Mouse (Mus musculus) spleen, postnatal 4 days (tissue): ENCODE measurements around the gene Gm12248.
A peak's percentile ranks its signal among the peaks of the same experiment; 100 is the strongest.

Experiments used
- DNase-seq, 2 experiments: peaks; one replicate each; pipeline ENCODE4 v3.0.0; 2022; ENCODE audit warnings: low spot score in 2 of 2

The Gm12248 gene

DNA sequence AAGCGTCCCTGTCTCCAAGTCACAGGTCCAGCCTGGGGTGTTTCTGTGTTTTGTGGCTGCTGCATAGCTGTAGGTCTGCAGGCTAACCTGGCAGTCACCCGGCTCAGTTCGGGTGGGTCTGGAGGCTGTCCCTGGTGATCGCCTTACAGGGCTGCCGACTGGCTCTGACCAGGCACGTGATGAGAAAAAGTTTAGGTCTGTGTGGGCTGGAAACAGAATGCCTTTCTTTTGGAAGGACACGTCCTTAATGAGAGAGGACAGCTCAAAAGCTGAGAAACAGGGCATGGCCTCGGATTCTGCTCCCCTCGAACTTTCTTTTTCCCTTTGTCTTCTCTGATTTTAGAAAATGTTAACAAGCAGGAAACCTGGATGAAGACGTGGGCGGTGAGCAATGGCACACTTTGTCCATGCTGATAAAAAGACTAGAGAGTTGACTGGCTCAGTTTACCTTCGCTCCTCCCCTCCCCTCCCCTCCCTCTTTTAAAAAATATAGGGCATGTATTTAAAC, at the start of gene Gm12248:
TSS of gene Gm12248 (minus strand) at position 114 of the 508 bp plus-strand sequence.
- DNase-seq = no peak

DNA sequence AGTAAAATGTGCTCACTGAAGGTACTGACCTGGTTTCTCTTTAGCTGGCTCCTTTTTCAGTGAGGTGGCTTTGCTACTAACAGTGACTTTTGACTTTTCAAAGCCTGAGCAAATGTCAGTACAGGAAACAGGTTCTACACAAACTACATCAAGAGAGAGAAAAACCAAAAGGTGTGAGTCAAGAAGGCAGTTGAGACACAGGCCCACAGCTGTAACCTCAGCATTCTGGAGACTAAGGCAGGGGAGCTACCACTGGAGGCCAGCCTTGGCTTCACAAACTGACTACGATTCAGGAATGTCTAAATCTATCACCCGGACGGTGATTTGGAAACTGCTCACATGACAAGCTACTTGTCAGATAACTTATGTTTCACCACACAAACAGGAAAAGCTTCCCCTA, 46.5 kb upstream of the Gm12248 start:
- no peak for DNase-seq

DNA sequence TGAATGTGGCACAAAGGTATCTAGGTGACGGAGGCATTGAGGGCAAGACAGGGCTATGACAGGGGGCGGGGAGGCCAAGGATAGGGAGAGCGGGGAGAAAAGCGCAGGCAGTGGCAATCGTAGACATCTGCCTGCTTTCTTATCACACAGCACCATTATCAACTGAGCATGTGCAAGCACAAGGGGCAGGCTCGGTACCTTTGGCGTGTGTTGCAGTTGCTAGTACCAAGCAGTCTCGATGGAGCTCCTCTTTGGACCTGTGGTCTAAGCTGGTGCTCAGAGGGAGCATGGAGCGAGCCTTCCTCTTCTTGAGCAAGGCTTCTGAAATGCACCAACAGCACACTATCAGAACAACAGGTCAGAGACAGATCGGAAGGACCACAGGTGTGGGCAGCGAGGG, 45.9 kb upstream of the Gm12248 start:
- DNase-seq = no peak

DNA sequence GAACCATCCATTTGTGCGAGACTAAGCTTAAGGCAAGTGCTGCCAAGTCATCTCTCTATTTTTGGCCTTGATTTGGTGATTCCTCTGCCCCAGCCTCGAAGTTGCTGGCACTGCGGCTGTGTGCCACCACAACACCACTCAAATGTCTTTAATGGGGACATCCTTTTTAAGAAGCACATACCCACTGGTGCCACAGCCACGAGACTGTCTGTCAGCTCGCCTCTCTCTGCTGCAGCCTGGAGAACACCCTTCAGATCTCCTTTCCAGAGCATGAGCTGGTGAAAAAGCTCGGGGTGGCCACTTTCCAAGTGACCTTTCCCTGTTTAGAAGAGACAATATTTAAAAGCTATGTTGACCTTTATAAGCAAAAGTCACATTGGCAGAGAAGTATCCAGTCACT, 43.7 kb upstream of the Gm12248 start:
- DNase-seq = no peak

DNA sequence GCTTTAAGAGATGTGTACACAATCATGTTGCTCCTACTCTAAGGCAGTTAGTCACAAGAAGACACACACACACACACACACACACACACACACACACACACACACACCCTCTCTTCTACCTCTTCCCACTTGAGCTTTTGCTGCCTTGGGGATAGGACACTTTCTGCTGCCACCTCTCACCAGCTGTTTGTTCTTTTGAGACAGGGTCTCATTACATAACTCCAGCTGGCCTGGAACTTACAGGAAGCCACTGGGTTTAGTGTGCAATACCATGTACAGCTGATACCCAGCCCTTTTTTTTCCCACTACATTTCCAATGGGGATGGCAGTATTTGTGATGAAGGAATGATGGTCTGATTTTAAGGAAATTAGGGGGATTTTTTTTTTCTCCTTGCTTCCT, 42.4 kb upstream of the Gm12248 start:
- no peak for DNase-seq

DNA sequence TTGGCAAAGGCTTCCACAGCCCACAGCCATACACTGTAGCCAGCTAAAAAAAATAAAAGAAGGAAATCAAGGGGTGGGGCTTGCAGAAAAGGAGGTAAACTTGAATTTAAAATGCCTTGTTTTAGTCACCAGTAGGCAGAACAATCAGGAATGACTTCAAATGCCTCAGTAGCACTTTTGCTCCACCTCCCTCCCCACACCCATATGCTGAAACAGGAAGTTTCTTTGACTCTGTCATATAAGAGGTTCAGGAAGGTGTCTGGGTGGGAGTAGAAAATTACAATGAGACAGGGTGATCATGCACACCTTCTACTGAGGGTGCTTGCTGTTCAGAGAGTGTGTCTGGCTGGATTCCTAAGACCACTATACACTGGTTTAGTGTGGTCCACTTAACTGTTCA, 41.9 kb upstream of the Gm12248 start:
- DNase-seq = no peak

DNA sequence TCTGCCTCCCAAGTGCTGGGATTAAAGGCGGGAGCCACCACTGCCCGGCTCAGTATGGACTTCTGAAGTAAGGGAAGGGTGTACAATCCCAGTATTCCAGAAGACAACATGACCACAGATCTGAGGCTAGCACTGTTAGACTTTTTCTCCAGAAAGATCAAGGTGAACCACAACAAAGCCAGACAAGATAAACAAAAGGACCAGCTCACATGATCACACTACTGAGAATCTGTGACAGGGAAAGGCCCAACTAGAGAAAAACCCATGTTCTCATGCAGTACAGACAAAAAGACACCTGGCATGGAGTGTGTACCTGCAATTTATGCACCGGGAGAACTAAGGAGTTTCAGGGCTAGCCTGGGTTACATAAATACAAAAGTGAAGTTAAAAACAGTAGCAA, 39.1 kb upstream of the Gm12248 start:
- DNase-seq = no peak

DNA sequence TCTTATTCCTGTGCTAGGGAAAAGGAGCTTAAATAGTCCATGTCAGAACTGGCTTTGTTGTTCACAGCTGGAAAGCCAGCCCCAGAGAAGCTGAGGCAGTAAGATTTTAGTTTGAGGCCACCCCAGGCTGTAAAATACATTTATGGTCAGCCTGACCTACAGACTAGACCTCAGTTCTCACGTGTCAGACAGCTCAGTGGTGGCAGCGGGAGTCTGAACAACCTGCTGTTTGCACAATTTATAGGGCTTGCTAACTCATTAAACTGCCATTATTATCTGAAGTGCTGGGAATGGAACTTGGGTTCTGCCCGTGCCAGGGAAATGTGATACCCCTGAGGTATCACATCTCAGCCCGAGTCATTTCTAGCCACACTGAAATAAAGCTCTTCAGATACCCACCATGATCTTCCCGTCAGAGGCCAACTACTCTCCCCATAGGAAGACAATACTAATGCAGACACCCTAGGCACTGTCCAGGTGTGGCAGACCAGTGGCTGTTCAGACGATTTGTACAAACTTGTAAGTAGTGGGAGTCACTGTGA, 36.4 kb upstream of the Gm12248 start:
- no peak for DNase-seq

DNA sequence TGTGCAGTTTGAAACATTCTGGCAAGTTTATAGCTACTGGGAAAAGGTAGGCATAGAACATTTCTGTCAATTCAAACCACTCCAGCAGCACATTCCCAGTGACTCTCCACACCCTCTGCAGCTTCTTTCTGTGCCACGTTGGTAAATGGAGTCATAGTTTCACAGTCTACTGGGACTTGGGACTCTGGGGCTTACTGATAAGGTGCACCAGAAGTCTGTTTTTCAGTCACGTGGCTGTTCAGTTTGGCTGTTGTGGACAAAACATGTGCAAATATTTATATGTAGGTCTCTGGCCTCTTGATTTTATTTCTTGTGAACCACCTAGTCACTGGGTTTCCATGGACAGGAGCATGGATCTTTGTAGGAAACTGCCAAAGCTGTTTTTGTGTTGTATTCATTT, 34.6 kb upstream of the Gm12248 start:
- no peak for DNase-seq

DNA sequence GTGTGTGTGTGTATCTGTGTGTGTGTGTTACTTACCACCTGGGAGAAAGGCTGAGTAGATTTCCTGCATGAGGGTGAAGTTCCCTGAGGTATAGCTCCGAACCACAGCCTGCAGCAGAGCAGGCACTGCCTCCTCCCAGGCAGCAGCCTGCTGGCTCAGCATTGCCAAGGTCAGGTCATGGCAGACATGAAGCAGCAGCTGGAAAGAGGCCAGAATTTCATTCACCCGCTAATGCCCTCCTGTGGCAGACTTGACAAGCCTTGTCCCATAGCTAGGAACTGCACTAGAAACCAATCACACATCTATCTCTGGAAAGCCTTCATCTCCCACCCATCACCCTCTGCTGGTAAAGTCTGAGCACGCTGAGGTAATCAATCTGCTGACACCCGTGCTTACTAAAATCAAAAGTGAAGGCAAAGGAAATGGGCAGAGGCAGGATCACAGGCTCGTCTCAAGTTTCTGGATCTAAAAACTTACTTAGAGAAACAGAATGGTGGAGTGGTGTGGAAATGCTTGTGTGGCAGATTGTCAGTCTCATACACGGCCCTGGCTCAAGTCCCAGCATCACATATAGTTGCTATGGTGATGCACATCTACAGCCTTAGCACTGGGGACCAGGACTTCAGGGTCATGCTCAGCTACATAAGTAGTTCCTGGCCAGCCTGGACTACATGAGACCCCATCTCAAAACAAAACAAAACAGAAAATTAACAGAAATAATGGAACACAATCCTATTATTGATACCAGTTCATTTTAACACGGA, 33.6 kb upstream of the Gm12248 start:
- DNase-seq = peak in 1 of 2 experiments; percentile 37

DNA sequence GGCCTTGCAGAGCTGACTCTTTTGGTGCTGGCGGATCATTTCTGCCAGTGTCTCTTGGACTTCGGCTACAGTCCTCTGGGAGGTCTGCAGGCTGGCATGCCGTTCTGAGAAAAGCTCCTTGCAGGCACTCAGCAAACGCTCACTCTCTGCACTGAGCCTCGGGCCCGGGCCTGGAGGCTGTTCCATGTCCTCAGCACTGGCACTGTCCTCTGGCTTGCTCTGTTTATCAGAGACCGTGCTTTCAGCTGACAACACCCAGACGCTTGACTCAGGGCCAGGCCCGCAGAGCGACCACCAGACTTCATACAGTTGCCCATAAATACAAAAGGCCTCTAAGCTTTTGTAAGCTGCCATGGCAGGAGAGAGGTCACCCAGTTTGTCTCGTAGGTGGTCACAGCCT, 32.1 kb upstream of the Gm12248 start:
- DNase-seq = no peak

DNA sequence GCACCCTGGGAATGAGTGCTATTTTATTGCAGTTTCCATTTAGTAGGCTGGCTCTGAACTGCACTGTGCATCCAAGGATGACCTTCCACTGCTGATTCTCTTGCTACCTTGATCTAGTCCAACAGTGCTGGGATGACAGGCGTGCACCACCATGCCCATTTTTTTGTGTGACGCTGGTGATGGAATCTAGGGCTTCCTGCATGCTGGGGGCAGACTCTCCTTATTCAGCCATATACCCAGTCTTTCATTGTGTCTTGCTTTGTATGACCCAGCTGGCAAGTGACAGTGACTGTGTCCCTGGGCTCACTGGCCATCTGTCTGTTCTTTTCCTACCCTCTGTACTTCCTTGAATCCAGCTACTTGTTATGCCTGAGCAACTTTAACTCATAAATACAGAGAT, 30.8 kb upstream of the Gm12248 start:
- no peak for DNase-seq

DNA sequence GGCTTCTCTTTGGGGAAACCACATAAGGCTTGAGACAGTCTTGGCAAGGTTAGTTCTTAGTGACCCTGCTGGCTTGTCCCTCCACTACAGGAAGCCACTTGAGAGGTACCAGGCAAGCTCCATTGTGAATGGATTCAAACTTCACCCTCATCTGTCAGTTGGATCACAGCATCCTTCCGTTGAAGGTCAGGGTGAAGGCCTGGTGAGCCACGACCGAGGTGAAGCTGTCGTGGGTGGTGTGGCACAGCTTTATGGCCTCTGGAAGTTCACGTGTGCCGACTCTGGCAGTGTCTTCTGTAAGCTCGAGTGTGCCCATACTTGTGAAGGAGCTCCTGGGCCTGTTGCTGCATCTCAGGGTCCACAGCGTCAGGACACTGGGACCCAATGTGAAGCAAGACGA, 28.4 kb upstream of the Gm12248 start:
- no peak for DNase-seq

DNA sequence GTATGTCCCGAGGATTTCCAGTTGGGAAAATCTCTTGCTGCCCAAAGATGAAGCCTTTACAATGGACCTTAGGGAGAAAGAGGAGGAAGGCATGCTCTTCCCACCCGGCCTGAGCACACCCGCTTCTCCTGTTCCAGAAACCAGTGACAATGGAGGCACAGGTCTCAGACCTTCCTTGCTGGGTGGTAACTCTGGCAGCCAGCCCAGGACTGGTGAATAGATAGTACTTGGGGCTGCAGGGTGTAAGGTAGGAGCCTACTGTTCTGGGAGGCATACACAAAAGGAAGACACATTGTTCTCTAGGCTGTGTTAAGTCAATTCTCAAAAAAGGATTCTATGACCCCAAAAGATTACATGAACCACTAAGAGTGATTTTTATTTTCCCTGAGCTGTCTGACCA, 27.7 kb upstream of the Gm12248 start:
- no peak for DNase-seq

DNA sequence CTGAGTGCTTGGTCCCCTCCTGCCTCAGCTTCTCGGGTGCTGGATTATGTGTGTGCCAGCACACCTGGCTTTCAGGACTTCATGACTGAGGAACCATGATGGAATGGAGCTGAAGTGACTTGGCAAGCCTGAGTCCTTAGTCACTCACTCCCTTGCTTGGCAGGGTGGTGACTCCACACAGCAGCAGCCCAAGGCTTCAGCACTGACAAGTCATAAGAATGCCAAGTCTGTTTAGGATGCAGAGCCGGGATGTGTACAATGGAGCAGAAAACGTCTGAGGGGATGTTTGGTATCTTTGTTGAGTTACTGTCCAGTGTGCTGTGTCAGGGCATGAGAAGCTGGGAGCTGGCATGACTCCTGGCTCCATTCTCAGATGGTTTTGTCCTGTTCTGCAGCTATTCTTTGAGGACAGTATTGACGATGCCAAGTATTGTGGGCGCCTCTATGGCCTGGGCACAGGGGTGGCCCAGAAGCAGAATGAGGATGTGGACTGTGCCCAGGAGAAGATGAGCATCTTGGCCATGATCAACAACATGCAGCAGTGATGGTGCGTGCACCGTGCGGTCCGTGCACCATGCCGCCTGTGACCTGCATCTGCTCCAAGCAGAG, 24.2 kb upstream of the Gm12248 start:
- DNase-seq = no peak

DNA sequence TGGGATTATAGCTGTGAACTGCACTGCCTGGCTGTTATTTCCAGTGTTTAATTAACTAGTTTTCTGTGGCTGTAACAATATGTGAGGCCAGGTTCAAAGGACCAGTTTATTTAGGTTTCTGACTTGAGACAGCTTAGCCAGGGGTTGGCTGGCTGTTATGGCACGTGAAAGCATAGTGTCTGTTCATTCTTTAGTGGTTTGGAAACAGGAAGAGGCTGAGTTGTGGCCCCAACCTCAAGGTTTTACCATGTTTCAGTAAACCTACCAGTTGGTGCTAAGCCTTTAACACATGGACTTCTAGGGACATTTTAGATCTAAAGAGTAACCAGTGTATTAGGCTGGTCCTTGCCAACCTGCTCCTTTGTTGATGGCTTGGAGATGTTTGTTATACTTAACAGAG, 23.6 kb upstream of the Gm12248 start:
- no peak for DNase-seq

DNA sequence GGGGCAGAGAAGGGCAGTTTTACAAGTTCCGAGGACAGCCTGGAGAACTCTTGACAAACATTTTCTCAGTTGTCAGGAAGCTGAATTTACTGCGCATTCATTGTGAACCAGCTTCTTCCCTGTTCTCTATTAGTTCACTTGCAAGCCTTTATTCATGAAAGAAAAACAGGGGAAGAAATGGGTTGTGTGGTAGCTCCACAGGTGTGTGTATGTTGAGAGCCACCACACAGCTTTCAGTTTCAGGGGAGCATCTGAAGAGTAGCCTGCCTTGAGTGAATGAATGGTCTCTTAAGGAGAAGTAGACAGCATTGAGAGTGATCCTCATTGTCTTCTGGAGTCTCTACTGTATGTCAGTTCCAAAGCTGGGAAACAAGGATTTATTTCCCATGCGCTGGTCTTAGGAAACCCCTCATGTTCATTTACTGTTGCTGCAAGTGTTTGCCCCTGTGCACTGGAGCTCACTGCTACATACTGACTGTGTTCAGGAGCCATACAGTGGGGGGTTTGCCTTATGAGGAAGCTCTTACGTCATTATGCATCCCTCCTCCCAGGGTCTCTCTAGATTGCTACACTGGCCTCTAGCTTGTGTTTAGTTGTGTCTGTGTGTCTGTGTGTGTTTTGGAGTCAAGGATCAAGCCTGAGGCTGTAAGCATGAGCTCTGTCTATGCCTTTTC, 14.9 kb upstream of the Gm12248 start:
- DNase-seq = no peak

DNA sequence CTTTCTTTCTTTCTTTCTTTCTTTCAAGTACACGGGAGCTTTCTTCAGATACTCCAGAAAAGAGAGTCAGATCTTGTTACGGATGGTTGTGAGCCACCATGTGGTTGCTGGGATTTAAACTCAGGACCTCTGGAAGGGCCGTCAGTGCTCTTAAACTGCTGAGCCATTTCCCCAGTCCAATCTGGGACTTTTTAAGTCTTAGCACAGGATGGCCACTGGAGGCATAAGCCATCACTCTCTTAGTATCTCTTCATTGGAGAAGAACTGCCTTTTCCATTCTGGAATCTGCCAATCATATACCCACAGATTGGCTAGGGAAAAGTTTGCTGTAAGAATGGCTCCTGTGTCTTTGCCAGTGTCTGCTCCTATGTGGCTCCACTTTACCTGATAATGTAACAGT, 14.1 kb upstream of the Gm12248 start:
- no peak for DNase-seq

DNA sequence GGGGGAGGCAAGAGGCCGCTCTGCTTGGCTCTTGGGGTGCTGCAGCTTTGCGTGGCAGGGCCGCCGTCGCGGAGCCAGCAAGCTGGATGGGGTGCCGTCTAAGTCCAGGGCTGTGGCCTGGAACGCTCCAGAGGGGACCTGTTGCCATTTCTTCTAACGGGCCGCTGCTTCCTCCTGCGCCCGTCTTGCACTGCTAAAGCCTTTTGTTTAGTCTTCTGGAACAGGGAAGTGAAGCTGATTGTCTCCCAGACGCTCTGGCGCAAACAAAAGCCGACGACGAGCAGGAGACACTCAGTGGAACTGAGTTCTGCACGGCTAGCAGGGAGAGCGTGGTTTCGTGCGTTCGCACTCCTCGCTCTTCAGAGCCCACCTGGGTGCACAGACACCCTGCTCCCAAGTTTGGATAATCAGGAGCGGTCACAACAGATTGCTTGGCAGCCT, 11.4 kb upstream of the Gm12248 start:
- peak in 1 of 2 experiments; percentile 57 for DNase-seq

DNA sequence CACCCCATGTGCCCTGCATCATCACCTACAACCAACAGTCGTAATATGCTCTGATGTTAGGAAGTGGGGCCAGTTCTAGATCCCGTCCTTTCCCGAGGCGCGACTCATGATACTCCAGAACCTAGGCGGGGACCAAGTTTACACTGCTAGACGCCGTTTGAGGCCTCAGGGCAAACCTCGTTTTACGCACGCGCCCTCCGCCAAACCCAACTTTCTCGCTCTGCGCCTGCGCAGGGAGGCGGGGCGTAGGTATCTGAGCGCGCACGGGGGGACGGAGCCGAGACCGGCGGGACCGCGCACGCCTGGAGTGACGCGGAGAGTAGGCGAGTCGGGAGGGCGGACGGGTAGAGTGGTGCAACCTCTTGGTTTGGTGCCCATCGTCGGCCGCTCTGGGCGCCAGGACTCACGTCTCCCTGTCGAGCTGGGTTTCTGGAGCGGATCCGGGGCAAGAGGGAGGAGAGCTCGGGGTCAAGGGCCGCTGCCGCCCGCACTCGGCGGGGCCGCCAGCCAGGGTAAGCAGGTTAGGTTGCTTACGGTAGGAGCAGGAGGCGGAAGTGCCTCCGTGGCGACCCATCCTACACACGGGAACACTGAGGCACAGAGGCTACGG, 10.9 kb upstream of the Gm12248 start, which contains the start of gene Cnot8:
TSS of gene Cnot8 (plus strand) at position 457 of the 610 bp plus-strand sequence.
- peak; percentile 99 for DNase-seq

DNA sequence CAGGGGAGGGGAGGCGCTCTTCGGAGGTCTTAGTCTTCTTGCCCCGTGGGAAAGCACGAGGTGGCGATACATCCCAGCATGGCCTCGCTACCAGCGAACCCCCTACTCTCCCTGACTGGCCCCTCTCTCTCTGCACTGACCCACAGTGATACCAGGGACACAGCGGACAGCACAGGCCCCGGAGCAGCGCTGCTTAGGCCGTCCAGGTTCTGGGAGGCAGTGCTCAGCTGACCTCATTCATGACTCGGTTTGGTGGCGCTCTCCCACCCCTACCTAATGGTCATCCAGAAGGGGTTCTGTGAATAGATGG, 10.4 kb upstream of the Gm12248 start:
- DNase-seq = peak; percentile 22 to 72
